Mouse (Mus musculus): ENCODE results near the gene Smoc1.

The Smoc1 gene

GRCm38 (mm10) chr12:81026277-81026994 is at the start of gene Smoc1:
Gene Smoc1, plus strand, starts transcription at chr12:81026808.
- DNase-seq (ENCODE audit: low read depth) = no peak

DNA sequence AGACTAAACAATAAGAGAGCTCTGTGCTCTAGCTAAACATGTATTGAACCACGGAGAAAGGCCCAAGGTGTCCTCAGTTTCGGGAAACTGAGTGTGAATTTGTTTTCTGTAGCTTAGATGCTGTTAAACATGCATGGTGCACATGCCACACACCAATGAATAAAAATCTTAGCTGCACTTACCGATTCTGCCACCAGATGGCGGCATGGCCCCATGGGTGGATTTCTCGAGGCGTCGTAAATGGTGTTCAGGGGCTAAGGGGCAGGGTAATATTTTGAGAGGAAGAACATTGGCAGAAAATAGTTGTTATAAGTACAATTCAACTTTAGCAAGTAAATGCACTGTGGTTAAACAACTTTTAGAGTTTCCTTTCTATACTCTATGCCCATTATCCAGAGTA is 44.3 kb upstream of the Smoc1 start:
- DNase-seq (ENCODE audit: low read depth) = peak; percentile 44

- DNase-seq (ENCODE audit: low read depth) = no peak
These were observed 42.9 kb upstream of the Smoc1 start for GRCm38 (mm10) chr12:80983695-80984094.

DNA sequence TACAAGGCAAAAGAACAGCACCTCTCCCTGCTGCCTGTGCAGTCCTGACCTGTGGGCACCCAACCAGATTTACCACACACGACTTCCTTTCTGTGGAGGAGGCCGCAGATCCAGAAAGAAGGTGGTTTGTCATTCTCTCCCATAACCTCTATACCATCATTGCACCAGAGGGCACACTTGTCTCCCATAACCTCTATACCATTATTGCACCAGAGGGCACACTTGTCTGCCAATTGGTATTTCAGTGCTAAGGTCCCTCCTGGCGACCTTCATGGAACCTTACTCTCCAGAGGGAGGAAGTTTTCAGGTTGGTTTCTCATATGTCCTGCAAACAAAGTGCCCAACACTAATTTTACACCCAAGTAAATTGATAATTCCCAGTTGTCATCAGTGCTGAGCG is 40.0 kb upstream of the Smoc1 start:
- DNase-seq (ENCODE audit: low read depth) = no peak

- DNase-seq (ENCODE audit: low read depth) = no peak
These were observed 38.3 kb upstream of the Smoc1 start for GRCm38 (mm10) chr12:80988286-80988685.

GRCm38 (mm10) chr12:80990901-80991445 is 35.6 kb upstream of the Smoc1 start:
- DNase-seq (ENCODE audit: low read depth) = no peak

GRCm38 (mm10) chr12:80991806-80992205 is 34.8 kb upstream of the Smoc1 start:
- DNase-seq (ENCODE audit: low read depth) = no peak

DNA sequence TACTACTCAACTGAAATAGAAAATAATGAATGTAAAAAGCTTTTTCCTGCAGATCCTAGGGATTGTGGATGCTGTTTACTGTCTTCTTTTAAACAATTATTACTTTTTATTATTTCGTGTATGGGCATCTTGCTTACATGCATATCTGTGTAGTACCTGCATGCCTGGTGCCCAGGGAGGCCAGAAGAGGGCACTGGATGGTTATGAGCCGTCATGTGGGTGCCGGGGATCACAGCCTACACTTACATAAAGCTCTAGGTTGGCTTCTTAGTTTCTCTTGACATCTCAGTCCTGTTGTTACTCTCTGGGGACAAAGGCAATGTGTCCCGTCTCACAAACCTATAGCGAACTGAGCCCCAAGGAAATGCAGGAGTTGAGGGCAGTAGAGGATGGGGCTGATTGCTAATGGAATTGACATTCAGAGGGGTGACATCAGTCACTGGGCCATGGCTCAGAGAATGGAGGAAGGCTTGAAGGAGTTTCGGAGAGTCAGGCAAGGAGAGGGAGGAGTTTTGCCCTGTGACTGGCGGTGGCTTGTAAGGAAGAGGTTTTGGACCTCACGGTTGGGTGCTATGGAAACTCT is 34.0 kb upstream of the Smoc1 start:
- DNase-seq (ENCODE audit: low read depth) = no peak

GRCm38 (mm10) chr12:80993773-80994172 is 32.8 kb upstream of the Smoc1 start:
- no peak for DNase-seq (ENCODE audit: low read depth)

DNA sequence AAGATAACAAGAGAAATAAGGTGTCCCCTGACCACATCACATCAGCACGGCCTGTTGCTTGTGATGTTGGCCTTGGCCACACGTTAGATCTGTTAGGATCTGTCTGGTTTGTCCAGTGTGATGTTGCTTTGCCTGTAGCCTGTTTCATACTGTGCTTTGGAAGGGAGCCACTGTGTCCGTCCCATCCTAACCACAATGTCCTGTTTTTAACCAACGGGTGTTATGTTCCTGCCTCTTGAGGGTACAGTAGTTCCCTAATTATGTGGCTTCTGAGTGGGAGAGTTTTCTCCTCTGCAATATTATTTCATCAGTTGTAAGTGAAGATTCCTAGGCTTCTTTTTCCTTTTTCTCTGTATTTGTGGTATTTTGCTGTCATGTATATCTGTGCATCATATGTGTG is 31.3 kb upstream of the Smoc1 start:
- peak; percentile 23 for DNase-seq (ENCODE audit: low read depth)

- no peak for DNase-seq (ENCODE audit: low read depth)
These were observed 29.0 kb upstream of the Smoc1 start for GRCm38 (mm10) chr12:80997652-80998051.

- no peak for DNase-seq (ENCODE audit: low read depth)
These were observed 27.9 kb upstream of the Smoc1 start for GRCm38 (mm10) chr12:80998528-80999221.

GRCm38 (mm10) chr12:81000924-81001323 is 25.7 kb upstream of the Smoc1 start:
- no peak for DNase-seq (ENCODE audit: low read depth)

- no peak for DNase-seq (ENCODE audit: low read depth)
These were observed 23.6 kb upstream of the Smoc1 start for GRCm38 (mm10) chr12:81002841-81003635.

GRCm38 (mm10) chr12:81009813-81010212 is 16.8 kb upstream of the Smoc1 start:
- no peak for DNase-seq (ENCODE audit: low read depth)

- DNase-seq (ENCODE audit: low read depth) = no peak
These were observed 14.6 kb upstream of the Smoc1 start for GRCm38 (mm10) chr12:81011994-81012393.

- no peak for DNase-seq (ENCODE audit: low read depth)
These were observed 13.1 kb upstream of the Smoc1 start for GRCm38 (mm10) chr12:81013496-81013895.

DNA sequence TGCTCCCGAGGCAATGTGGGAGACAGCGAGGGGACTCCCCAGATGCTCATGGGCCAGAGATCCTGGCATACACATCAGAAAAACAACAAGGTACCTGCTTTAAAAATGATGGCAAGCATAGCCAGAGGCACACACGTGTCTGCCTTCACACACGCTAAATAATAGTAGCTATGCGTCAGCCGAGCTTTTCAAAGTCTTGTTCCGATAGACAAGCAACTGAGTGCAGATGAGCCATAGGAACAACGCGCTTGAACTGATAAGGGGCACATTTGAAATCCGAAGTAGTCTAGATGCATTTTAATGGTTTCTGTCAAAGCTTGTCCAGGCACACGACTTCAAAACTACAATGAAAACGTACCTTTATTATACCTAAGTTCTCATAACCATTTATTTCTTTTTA is 9.0 kb upstream of the Smoc1 start:
- no peak for DNase-seq (ENCODE audit: low read depth)

DNA sequence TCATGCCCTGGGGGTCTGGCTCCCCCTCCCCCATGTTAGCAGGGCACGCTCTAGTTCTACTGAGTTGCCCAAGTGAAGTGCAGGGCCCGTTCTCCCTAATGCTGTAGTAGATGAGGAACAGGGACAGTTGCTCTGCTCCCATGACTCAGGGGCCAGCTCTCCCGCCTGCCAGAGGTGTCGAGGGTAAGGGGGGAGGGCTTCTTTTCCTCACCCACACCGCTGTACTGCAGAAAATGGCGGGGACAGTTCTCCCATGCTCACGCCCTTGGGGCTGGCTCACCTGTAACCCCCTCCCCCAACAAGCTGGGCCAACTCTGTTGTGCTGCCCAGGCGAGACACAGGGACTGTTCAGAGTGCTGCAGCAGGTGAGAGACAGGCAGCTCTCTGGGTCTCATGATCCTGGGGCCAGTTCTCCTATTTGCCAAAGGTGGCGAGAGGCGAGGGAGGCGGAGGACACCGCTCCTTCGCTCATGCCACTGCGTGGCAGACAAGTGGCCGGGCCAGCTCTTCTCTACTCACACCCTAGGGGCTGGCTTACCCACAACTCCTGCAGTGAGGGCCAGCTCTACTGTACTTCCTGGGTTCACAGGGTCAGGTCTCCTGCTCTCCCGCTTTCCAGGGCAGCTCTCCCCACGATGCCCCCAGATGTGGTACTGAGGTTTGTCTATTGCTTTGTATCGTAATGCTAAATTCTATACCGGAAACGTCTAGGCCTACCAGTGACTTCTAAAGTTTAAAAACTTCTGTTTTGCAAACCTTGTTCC is 7.9 kb upstream of the Smoc1 start:
- no peak for DNase-seq (ENCODE audit: low read depth)

DNA sequence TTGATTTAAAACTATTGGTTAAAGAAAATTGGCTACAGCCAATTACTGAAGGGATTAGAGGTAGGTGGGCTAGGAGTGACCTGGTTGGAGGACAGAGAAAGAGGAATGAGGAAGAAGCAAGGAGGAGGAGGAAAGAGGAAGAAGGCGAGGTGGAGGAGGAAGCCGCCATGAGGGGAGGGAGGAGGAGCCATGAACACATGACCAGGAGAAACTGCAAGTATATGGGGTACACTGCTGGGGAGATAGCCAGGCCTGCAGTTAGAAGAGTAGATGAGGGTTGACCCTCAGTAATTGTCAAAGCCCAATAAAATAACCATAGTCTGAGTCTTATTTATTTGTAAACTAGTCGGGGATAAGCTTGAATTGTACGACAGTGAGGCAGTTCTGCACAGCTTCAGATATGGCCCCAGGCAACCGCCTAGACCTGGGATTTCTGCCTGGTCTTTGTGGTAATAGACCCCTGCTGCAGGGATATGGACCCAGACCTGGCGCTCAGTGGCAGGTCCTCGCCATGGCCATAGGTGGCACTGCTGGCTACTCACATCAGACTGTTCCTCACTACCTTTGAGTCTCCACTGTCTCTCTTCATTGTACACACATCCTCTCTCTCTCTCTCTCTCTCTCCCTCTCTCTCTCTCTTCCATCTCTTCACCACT is 7.2 kb upstream of the Smoc1 start:
- no peak for DNase-seq (ENCODE audit: low read depth)

GRCm38 (mm10) chr12:81024407-81024806 is 2.2 kb upstream of the Smoc1 start:
- DNase-seq (ENCODE audit: low read depth) = no peak
